Mouse (Mus musculus) gonadal fat pad, adult 2 months (tissue): Measurements from ENCODE around the gene Map4k4. TPM values are rescaled to one million over a fixed set of nuclear protein-coding genes. Genes with fewer than 3 reads are reported as not detected.

Source experiments
- DNase-seq: peaks from one replicate; pipeline ENCODE4 v3.0.0-alpha.2; 2012; ENCODE audit warnings: low read depth
- polyA plus RNA-seq: library from polyadenylated mRNA; depleted of rRNA; stranded (reverse); fragments of >200 nt; gene quantifications from 2 replicates; pipeline ENCODE4 v1.2.3, GENCODE M21; 2012; rRNA removed

Gene Map4k4
- polyA plus RNA-seq, 1 experiment = 88.8 TPM

GRCm38 (mm10) chr1:40037831-40038230, 137.1 kb downstream of the Map4k4 start:
- no peak for DNase-seq

DNA sequence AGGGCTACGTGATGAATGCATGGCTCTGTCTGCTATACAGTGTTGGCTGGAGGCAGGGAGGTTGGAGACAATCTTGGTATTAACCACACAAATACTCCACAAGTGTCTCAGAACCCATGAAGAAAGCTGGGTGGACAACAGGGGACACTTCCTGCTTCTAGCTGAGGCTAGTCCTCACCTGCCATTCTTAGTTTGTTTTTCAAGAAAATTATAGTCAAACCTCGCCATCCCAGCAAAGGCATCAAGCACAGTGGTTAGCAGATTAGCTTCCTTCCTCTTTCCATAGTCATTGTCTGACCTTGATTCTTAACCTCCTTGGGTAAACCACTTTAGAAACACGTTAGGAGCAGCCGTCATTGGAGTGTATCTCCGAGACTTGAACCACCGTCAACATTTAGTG, 145.0 kb downstream of the Map4k4 start:
- no peak for DNase-seq

- DNase-seq = no peak
These were observed 145.9 kb downstream of the Map4k4 start for GRCm38 (mm10) chr1:40046600-40046999.

DNA sequence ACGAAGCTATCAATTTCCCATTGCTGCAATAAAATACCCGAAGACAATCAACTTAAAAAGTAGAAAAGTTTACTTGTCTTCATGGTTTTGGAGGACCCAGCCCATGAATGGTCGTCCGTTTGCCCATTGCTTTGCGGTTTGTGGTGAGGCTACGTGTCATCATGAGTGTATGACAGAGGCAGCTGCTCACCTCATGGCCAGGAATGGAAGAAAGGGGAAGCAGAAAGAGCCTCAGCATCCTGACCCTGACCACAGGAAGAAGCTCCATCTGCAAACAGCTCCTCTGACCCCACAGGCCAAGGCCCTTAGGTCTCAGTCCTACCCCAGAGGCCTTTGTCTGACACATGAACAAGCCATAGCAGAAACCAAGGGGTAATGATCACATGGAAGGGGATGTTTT, 150.4 kb downstream of the Map4k4 start:
- no peak for DNase-seq

DNA sequence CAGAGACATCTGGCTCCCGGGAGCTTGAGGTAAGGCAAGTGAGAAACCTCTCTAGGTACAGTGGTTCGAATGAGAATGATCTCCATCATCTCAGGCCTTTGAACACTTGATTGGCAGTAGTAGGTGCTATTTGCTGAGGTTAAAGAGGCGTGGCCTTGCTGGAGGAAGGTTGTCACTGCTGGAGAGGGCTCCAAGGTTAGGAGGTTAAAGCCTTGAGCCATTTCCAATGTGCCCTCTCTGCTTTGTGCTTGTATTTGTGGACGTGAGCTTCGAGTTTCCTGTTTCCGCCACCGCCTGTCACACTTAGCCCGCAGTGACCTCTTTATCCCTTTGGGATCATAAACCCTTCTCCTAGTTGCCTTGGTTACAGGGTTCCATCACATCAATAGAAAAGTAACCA, 151.4 kb downstream of the Map4k4 start:
- DNase-seq = no peak

DNA sequence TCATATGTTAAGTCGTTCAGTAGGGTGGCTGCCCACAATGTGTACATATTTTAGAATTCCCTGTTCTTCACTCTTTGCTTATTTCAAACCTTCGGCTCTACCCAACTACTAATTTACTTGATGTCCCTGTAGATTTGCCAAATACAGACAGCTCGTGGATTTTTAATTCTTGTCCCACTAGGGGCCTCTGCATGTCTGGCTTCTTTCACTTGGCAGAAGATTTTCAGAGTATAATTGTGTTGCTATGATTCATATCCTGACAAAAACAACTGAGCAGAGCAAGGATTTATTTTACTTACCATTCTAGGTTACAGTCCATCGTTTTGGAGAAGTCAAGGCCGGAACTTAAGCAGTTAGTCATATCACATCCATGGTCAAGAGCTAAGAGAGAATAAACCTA, 152.4 kb downstream of the Map4k4 start:
- DNase-seq = no peak

DNA sequence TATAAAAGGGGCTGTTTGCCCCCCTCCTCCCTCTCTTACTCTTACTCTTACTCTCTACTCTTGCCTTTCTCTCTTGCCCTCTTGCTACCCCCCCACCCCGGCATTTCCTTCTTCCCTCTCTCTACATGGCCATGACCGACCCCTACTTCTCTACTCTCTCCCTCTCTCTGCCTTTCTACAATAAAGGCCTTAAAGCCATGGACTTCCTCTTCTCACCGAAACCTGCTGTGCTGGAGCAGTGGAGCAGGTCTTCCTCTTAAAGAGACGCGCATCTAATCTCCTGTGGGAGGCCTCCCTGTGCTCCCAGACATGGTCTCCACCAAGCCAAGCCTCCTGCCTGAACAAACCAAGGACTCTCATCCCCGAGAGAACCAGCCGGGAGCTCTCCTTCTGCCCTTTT, 154.3 kb downstream of the Map4k4 start:
- DNase-seq = no peak

DNA sequence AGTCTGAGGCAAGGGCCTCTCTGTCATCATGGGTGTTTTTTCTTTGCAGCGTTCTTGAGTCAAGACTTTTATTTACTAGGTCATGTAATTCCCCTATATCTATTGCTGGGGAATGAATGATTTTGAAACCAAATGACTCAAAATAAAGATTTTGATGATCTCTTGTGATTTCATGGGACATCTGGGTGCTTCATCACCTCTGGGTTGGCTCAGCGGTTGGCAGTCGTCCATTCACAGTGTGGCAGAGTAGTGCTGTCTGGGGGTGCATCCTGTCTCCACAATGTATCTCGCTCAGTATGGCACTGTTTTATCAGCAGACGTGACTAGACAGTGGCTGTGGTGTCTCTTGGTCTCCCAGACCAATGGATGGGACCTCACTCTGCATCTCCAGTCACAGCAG, 155.2 kb downstream of the Map4k4 start:
- DNase-seq = no peak

DNA sequence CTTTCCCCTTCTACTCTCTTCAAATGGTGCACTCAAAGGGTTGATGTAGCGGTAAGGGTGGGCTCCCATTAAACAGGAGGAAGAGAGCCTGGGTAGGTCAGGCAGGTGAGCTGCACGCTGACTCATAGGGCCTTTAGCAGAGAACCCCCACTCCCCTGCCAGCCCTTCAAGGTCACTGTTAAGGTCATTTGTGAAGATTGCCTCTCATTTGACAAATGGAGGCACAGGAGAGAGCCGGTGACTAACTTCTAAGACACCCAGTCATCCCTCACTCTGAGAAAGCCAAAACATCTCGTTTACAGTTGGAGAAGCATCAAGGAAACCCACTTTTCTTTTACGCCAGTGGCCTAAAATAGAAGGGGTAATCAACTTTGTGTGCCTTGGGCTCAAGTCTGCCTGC, 156.6 kb downstream of the Map4k4 start:
- no peak for DNase-seq

GRCm38 (mm10) chr1:40058013-40058412, 157.3 kb downstream of the Map4k4 start:
- no peak for DNase-seq

DNA sequence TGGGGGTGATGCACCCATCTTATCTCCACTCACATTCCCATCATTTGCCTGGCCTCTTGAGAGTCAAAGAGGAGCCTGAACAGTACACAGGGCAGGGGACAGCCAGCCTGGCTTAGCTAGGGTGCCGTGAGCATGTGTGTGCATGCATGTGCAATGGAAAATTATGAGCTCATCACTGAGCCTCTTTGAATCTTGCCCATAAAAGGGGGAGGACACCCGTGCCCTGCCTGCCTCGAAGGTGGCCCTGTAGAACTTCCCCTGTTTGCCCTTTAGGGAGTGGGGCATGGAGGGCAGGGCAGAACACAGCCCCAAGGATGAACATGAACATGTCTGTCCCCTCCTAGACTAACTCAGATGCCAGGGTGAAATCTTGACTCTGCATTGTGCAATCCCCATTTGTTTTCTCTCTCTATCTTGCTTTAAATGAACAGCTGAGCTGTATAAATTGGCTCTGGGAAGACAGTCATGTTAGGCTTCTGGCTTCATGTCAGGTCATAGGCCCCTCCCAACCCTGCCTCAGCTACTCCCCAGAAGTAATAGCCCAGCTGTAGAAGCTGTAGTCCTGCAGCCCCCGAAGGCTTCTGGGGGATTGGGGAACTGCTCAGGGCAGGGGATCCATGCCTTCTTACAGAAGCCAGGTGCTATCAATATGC, 158.5 kb downstream of the Map4k4 start:
- peak; percentile 9 for DNase-seq

GRCm38 (mm10) chr1:40061359-40061758, 160.6 kb downstream of the Map4k4 start:
- no peak for DNase-seq

DNA sequence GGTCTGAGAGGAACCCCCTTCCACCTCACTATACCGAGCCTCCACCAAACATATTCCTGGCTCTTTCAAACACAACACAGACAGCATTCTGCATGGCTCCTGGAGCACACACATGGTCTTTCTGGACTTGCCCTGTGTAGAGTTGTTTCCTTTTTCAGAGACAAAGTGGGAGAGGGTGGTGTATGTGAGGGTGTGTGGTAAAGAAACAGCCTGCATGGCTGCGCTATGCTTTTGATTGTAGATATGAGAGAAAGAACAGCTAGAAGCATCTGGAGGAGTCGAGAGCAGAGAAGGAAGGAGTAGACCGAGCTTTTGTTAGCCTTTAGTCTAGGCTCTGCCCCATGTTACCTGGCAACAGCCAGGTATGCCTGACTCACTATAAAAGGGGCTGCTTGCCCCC, 162.7 kb downstream of the Map4k4 start:
- no peak for DNase-seq

DNA sequence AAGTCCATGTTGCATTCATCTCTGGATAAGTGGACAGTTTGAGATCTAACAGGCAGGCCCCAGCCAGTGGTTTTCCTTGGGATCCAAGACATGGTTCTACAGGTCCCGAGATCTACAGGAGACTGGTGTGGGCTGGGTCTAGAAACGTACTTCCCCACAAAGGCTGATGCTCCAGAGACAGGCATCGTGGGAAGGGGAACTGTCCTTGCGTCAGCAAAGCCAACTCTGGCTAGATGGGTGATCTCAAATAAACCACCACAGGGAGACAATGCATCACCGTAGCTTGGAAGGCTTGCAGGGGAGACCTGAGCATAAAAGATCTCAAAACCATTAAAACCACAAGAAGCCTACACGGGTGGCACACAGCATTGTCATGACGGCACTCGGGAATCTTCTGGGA, 163.8 kb downstream of the Map4k4 start:
- DNase-seq = no peak

DNA sequence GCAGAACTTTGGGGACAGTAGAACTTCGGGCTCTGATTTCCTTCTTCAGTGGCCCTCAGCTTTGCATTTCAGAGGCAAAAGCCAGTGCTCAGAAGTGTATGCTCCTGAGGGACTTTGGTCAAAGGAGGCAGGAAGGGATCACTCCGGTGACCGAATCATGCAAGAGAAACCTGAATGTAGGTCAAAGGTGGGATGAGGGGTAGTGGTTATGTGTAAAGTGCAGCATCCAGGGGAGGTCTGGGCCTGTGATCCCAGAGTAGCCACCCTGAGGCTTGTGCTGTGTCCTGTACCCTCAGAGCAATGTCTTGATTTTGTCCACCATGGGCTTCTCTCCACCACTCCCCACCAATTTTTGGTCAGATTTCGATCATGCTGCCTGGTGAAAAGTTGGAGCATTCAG, 171.8 kb downstream of the Map4k4 start:
- no peak for DNase-seq

DNA sequence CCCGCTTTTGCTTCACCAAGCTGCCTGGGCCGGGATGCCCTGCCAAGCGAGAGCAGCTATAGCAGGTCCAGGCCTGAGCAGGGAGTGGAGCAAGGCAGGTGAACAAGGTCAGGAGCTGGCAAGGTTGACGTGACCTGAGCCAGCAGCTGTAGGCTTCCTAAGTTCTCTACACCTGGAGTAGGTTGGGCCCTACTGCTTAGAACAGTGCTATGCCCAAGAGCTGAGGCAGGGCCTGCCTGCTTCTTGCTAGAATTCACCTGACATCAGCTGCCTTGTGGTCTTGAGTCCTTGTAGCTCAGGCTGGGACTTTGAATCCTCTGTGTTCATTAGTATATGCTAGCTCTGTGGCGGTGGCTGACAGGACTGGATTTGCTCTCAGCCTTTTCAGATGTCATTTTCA, 173.1 kb downstream of the Map4k4 start, which contains the start of gene Il1r2:
TSS of gene Il1r2 (plus strand) at position 301 of the 400 bp plus-strand sequence.
- peak; percentile 59 for DNase-seq

Other genes starting within 250 kb of the Map4k4 start
- 1.6 and 3.2 TPM in 2 replicates for gene Creg2, start 249.4 kb upstream of the Map4k4 start, polyA plus RNA-seq
- gene Rfx8, start 179.9 kb upstream of the Map4k4 start, polyA plus RNA-seq = 0.23 and 0.44 TPM in 2 replicates
- gene Gm3646, start 95.6 kb upstream of the Map4k4 start, polyA plus RNA-seq = not detected in 2 replicates
- gene Il1r2, start 173.2 kb downstream of the Map4k4 start, polyA plus RNA-seq = 0.19 TPM in 1 of 2 replicates, not detected in the other